Mouse (Mus musculus) cerebellum, adult 9-11 months (tissue): ENCODE measurements around the gene Zfp108.
"Not testable (repeated sequence)": the region's sequence is repeated elsewhere in the genome, so short reads cannot be mapped to it uniquely, and the experiment has no call there.

Experiments
- DNase-seq: peaks from one replicate; pipeline ENCODE4 v3.0.0; 2022

Zfp108 gene

DNA sequence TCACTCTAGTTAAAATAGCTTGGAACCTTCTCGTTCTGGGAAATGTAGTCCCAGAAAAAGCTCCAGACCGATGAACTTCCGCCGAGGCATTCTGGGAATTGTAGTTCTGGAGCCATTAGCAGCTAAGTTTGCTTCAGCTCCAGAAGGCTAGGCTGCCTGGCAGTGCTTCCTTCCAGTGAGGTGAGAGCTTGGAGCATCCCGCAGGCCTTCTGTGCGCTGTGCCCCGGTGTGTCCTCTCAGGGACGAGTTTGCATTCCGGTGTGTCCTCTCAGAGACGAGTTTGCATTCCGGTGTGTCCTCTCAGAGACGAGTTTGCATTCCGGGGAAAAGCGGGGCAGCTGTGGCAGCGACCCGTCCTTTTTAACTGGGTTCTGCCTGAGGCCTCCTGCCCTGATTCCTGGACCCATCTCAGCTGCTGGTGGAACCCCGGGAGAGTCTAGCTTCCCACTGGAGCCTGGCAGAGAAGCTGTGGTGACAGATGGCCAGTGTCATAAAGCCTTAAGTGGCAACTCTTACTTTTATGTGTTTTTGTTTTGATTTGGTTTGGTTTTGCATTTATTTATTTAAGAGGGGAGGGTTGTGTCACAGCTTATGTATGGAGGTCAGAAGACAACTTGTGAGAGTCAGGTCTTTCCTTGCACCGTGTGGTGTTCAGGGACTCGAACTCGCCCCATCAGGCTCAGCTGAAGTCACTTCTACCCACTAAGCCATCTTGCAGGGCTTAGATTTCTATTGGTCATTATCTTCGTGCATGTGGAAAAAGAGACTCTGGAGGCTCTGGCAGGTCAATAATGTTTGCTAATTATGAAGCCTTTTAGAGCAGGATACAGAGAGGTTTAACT, at the start of gene Zfp108:
Zfp108 (plus strand) TSS at position 162 of the 842 bp plus-strand sequence.
- DNase-seq = peak; percentile 92

DNA sequence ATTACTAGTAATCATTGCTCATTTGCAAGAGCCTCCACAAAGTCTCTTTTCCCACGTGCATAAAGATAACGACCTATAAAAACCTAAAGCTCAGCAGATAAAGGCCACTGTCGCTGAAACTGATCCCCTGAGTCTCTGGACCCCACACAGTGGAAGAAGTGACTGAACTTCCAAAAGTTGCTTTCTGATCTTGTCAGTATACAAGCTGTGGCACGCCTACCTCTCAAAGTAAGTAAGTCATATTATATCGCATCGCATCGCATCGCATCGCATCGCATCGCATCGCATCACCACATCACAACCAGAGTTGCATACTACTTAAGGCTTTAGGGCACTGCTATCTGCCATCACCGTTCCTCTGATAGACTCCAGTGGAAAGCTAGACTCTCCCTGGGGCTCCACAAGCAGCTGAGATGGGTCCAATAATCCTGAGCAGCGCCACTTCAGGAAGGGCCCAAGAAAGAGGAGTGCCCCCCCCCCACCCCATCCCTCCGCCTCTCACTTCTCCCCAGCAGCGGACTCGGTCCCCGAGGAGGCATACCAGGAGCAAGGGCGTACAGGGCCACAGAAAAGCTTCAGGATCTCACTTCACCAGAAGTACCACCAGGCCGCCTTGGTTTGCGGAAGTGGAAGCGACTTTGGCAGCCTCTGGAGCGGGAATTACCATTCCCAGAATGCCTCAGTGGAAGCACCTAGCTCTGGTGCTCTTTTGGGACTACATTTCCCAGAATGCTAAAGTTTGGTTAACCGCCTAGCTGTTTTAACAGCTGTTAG, 46.9 kb upstream of the Zfp108 start:
- DNase-seq = peak; percentile 80

DNA sequence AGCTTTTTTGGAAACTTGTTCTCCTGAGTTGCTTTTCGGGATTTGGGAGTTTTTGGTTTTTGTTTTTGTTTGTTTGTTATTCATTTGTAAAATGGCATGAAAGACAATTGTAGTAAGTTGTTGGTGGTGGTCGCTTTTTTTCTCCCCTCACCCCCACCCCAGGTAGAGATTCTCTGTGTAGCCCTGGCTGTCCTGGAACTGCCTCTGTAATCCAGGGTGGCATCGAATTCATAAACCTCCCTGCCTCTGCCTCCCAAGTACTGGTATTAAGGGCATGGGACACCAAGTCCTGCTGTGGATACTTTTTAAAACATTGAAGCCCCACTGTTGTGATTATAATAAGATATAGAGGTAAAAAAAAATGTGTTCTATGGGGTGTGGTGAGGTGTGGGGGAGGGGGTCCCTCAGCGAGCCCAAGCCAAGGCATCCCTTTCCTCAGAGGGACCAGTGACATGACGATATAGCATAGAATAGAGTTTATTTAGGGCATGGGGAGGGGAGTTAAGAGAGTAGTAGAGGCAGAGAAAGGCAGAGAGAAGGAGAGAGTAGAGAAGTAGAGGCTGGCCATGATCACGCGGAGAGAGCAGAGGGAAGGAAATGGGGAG, 46.2 kb upstream of the Zfp108 start:
- DNase-seq = peak; percentile 34

DNA sequence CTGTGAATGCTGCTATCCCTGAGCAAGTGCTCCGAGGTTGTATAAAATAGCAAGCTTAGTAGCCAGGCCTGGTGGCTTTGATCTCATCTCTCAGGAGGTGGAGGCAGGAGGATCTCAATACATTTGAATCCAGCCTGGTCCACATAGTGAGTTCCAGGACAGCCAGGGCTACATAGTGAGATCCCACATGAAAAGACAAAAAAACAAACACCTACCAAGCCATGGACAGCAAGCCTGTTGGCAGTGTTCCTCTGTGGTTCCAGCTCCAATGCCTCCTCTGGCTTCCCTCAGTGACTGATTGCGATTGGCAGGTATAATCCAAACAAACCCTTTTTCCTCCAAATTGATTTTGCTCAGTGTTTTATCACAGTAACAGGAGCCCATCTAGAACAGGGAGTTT, 44.3 kb upstream of the Zfp108 start:
- DNase-seq = no peak

DNA sequence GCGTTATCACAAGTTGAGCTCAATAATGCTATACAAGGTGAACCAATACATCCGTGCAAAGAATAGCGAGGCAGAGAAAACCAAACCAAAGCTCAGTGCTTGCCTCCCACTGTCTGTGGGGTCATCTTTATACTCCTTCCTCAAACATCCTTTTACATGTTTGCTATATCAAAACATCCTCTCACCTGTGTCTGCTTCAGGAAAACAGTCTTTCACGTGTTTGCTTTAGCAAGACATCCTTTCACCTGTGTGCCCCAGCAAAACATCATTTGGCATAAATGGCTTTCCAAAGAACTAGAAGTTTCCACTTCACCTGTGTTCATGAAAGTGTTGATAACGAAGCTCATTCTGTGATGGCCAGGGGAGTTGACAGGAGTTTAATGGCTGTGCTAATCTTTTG, 43.3 kb upstream of the Zfp108 start, which contains the start of gene Zfp111:
Zfp111 (minus strand) TSS at position 101 of the 400 bp plus-strand sequence.
- no peak for DNase-seq

DNA sequence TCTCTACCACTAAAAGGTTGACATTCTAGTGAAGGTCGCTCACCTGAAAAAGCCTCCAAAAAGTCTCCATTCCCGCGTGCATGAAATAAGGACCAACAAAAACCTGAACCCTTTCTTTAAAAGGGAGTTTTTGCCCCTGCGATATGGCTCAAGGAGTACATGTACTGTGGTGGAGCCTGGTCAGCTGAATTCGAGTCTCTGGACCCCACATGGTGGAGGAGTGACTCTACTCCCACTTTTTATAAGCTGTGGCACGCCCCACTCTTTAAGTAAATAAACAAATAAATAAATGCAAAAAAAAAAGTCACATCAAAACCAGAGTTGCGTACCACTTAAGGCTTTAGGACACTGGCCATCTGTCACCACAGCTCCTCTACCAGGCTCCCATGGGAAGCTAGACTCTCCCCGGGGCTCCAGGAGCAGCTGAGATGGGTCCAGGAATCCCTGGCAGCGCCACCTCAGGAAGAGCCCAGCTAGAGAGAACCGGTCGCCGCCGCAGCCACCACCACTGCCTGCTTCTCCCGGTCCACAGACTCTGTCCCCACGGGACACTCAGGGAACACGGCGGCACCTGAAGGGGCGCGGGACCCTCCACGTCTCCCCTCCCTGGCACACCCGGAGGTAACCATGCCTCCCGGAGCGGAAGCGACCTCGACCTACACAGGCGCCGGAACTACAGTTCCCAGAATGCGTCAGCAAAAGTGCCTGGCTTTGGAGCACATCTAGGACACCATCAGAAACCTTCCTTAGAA, 17.4 kb upstream of the Zfp108 start, which contains the start of gene Zfp109:
Zfp109 (minus strand) TSS at position 521 of the 752 bp plus-strand sequence.
- peak; percentile 75 for DNase-seq

DNA sequence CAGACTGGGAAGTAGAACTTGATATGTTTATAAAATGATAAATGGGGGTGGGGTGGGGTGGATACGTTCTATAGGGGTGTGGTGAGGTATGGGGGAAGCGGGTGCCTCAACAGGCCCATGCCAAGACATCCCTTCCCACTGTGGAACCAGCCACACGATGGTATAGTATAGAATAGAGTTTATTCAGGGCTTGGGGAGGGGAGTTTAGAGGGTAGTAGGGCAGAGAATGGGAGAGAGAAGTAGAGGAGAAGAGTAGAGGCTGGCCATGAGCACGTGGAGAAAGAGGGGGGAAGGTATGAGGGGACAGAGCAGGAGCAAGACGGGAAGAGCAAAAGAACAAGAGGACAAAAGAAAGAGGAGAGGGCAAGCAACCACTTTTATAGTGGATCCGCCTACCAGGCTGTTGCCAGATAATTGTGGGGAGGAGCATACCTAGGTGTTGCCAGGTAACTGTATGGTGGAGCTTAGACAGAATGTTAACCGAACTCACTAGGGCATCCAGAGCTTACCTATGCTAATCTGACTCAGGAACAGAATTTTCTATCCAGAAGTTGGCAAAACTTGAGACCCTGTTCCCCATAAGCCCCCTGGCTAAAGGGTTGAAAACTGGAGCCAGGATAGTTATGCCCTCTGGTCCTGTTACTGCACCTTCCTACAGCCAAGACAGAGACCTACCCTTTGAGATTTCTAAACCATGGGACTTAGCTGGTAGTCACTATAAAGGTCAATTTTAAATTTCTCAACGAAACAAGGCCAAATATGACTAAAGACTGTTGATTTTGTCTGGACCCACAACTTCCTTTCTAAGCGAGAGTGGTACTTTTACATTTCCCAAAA, 597 bp upstream of the Zfp108 start:
- DNase-seq = peak; percentile 56

DNA sequence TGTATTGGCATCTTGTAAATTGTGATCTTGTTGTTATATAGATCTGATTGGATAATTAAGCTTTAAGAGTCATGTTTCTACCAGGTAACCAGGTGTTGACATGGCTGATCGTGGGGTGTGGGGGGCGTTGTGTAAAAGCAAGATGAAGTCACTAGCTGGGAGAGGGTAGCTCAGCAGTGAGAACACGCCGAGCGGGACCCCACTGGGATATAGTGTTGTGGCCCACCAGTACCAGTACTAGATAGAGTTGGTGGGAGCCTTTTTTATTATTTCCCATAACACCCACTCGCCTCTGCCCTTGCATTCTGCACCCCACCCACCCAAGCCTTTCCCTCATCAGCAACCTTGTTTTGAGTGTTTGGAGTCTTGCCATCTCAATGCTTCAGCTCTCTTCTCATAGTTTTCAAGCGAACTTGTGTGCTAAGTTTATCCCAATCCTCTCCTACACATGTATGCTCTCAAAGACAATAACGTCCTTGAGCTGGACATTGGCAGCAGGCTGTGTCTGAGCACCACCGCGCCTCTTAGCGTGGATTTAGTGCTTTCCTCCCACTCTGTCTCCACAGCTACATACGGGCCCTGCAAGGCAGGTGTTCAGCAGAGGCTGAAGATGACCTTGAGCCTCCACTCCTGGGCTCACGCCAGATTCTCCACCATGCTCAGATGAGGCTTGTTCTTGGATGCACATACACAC, 4.9 kb downstream of the Zfp108 start:
- no peak for DNase-seq

DNA sequence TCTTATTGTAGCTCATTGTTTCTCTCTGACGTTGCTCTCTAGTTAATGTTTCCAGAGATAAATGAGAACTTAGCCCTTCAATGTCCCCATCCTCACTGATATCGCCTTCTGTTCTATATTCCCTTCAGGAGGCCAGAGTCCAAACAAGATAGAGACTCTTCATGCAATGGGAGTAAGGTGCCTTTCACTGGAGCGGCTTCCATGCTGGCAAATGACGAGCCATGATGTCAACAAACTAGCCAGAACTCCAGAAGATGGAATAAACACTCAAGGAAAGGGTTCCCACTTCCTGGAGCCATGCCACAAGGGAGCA, 5.4 kb downstream of the Zfp108 start:
- DNase-seq = no peak

DNA sequence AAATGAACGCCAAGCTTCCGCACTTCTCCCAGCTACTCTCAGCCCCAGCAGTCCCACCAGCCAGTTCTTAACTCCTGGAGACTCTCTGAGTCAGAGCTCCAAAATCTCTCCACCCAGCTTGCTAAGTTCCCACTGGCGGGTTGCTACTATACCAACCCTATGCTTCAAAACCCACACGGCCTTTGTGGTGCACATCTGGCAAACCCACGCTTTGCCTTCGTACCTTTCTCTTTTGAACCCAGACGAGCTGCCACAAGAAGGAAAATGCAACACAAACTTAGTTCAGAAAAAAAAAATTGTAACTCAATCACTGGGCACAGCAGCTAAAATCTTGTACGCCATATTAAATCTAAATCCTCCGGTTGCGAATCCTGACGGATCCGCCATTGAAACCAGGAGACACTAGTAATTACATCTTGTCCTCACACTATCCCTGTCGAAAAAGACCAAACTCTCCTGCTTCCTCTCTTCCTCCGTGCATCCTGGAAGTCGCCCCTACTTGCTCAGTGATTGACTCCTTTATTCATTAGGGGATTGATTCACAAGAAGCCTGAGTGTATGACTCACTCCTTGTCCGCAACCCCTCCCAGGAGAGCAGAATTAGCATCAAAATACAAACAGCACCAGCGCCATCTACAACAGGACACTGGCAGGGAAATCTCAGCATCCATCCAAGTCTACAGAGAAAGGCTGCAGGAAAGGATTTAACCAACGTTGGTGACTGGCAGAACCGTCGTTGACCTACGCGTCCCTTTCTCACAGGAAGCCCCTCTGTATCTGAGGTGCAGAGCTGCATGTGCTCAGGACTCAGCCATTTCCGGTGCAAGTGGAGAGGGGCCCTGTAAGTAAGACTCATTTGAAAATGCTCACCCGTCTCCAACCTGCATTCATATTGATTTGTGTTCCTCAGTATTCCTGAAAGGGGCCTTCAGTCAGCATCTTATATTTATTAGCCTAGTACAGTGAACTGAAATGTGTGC, 13.9 kb downstream of the Zfp108 start:
- DNase-seq = no peak

DNA sequence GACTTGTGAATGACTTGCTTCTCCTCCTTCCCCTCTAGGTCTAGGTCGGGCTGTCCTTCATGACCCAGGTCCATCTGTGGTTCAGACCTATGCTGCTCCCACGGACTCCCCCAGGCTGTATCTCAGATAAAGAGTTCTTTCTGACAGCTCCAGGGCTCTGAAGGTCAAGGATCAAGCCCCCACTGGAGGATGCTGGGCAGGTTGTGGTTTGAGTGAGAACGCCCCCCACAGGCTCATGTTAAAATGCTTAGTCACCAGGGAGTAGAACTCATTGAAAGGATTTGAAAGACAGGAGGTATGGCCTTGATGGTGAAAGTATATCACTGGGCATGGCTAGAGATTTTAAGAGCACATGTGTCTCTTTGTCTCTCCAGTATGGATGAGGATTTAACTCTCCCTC, 14.7 kb downstream of the Zfp108 start:
- no peak for DNase-seq

DNA sequence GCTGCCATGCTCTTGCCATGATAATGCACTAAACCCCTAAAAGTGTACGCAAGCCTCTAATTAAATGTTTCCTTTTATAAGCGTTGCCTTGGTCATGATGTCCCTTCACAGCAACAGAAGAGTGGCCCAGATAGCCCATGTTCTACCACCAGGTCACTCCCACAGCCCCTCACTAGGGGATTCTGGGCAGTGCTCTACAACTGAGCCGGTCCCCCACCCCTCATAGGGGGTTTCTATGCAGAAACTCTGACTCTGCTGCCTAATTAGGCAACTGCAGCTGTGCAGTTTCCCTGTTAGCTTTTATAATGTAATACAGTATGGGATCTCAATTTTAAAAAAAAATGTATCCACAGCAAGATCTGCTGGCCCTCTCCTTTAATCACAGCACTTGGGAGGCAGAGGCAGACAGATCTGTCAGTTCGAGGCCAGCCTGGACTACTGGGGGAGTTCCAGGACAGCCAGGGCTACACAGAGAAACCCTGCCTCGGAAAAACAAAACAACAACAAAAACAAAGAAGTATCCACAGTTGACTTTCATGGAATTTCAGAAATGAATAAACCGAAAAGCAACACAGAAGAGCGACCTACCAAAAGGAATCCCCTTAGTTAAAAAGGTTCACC, 15.2 kb downstream of the Zfp108 start:
- no peak for DNase-seq

DNA sequence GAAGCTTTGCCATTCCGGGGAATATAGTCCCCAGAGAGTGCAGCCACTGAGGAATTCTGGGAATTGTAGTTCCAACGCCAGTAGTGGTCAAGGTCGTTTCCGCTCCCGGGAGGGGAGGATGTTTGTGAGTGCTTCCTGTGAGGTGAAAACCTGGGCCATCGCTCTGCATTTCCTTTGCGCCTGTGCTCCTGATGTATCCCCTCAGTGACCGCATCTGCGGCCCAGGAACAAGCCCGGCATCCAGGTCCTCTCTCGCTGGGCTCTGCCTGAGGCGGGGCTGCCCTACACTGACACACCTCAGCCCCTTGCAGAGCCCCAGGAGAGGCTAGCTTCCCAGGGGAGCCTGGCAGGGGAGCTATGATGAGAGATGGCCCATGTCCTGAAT, 15.7 kb downstream of the Zfp108 start, which contains the start of gene Zfp93:
Zfp93 (plus strand) TSS at position 133 of the 385 bp plus-strand sequence.
- DNase-seq = peak; percentile 89

DNA sequence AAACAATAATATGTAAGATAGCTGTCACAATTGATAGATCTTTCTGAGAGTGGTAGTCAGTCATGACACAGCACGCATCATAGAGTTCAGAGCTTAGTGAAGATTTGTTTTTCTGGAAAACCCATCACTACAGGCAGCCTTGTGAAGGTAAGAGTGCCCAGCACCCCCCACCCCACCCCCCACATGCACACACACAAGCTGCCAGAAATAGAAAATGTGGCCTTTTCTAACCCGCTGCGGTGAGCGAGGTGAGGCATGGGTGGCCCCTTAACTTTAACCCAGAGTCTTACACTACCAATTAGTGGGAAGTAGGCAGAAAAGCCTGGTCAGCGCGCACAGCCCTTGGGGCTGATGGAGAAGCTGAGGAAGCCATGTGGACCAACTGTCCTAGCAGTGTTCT, 16.6 kb downstream of the Zfp108 start:
- DNase-seq = no peak

DNA sequence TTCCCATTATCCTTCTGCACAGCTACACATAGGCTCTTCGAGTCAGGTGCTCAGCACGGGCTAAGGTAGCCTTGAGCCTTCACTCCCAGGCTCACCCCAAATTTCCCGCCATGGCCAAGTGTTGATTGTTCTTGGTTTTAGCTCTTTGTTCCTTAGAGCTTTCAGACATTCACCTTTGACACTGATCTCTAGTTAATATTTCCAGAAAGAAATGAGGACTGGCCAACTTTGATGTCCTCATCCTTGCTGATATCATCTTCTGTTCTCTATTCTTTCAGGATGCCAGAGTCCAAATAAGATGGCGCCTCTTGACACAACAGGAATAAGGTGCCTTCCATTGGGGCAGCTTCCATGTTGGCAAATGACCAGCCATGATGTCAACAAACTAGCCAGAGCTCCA, 19.9 kb downstream of the Zfp108 start:
- no peak for DNase-seq

DNA sequence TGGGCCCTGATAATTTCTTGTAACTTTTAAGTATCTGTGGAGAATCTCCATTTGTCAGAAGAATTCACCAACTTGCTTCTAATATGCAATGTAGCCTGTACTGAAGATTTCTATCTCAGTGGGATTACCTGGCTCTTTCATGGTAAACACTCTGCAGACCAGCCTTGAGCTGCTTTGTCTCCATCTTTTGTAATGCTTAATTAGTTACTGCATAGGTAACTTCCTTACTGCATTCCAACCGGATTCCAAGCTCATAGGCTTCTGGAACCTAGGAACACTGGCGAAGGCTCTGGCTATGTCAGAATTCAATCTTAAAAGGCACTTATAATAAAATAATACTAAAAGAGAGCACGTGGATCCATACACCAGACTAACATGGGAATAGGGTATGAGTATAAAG, 24.2 kb downstream of the Zfp108 start:
- DNase-seq = not testable (repeated sequence)

DNA sequence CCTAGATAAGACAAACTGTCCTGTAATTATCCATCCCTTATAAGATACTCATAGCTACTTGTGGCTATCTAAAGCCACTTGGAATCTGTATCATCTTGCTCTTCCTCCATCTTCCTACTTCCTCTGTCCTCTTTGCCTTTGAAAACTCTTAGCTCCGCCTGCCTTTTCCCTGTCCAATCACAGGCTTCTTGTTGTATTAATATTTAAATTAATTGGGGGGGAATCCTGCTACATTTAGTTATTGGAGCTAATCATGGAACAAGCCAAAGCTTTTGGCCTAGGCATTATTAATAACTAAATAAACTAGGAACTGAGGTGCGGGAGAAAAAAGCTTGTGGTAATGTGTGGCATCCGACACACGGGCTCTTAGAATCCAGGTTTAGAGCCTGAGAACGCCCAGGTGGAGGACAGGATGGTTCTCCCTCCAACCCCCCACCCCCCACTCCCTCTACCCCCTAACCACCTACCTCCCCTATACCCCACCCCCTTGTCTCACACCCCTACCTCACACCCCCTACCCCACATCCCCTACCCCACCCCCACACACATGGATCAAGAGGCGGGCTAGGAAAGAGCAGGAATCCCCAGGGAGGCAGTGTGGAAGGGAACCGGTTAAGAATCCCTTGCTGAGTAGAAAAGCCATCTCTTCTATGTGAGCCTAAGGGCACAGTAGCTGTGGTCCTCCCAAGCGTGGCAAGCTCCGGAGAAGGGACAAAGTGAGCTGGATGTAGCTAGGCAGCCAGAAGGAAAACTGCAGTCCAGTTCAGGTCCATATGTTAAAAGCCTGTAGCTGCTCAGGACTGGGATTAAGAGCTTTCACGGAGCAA, 25.6 kb downstream of the Zfp108 start:
- DNase-seq = no peak

DNA sequence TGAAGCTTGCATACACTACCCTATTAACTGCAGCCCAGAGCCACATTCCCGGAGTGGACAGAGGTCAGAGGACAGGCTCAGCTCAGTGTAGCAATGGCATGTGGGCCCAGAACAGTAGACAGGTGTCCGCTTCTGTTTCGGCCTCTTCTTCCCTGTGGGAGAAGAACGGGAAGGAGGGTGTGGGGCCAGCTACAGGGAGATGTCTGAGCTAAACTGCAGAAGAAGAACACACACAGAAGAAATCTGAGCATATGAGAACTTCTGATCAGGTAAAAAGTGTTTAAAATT, 26.2 kb downstream of the Zfp108 start:
- no peak for DNase-seq

DNA sequence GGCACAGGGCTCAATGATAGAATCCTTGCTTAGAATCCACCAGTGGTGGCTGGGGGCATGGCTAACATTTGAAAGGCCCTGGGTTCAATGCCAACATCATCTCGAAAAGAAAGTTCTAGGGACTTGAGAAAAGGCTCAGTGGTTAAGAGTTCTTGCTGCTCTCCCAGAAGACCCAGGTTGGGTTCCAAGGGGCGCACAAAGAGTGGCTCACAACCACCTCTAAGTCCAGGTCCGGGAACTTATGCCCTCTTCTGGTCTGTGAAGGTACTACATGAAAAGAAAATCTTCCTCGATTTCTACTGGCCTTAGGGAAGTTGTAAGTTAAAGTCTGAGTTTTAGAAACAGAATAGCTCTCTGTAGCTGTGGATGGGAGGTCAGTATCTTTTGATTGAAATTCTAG, 31.5 kb downstream of the Zfp108 start:
- no peak for DNase-seq
